Mouse (Mus musculus): Measurements from ENCODE around the gene Thbs4. TPM values are rescaled to one million over a fixed set of nuclear protein-coding genes. Genes with fewer than 3 reads are reported as not detected.

Thbs4 gene
- polyA plus RNA-seq, 1 experiment = not detected

DNA sequence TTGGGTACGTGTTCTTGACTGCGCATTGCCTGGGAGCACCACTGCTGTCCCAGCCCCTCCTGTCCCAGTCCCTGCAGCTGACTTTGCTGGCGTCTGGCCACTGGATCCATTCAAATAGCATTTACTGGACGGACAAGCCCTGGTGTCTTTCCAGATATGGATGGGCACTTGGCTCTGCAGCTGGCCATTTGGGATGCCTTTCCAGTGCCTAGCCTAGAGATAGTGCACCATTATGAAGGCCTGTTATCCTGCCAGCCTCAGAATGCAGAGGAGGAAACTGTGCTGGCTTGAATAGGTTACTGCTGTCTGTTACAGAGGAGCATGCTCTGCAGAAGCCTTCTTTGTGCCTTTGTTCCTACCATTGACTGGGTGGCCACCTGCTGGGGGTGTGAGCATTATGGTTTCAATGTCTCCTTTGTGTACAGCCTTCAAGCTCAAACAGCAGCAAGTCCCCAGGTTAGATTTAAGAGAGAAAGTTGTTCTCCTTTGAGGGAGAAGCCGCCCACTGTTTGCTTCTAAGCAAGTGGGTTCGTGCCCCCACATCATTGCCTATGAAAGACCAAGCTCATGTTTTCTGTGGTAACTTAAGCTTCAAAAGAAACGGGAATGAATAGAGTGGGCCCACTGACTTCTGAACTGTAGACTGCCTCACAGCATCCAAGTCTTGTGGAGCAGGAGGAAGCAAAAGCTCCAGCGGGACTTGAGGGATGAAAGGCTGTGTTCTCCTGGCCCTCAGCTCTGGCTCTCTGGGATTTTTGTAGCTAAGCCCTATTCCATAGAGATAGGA, 91.2 kb downstream of the Thbs4 start:
- Histone ChIP-seq H3K4me3 (ENCODE audit: low read depth, low read length) (no peak overlapping the region), H3K9me3 (replicated peaks; ENCODE audit: control insufficient read depth, insufficient read depth, low read length, poor library complexity, severe bottlenecking) (no peaks in the 10 kb centered on the region), H3K4me1 (ENCODE audit: control insufficient read depth, insufficient read depth, low read length) (peaks cover 3% of the 10 kb centered on the region), H3K9ac (ENCODE audit: low read depth, poor library complexity, severe bottlenecking) (no peak overlapping the region), H3K27ac (ENCODE audit: insufficient read depth, low read length) (no peak overlapping the region), H3K27me3 (ENCODE audit: control insufficient read depth, insufficient read depth, low read length, poor library complexity, severe bottlenecking) (no peaks in the 10 kb centered on the region), H3K36me3 (ENCODE audit: control insufficient read depth, insufficient read depth, low read length, poor library complexity, severe bottlenecking) (no peaks in the 10 kb centered on the region)
- no peak for TF ChIP-seq CTCF (IDR thresholded peaks at IDR 0.05; ENCODE audit: low read depth, low read length)
- no peak for TF ChIP-seq EP300 (IDR thresholded peaks at IDR 0.05; ENCODE audit: insufficient read depth, low read depth, low read length)
- no peak for TF ChIP-seq POLR2A (IDR thresholded peaks at IDR 0.05; ENCODE audit: insufficient read depth, low read length)

DNA sequence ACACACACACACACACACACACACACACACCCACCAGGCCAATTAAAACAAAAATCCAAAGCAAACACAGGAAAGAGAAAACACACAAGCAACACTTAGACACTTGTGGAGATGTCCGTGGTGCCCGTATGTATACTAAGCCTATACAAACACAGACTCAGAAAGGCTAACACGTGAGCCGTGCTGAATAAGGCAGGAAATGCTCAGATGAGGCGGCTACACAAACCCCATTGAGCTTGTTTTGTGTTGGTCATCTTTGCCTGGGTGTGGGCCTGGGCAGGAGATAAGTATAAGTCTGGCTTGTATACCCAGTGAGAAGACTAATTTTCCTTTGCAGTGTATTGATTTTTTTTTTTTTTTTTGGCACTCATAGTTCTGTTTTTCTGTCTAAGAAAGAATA, 92.6 kb downstream of the Thbs4 start:
- H3K36me3 ChIP-seq (ENCODE audit: control insufficient read depth, insufficient read depth, low read length, poor library complexity, severe bottlenecking) = no peaks in the 10 kb centered on the region
- no peak overlapping the region for H3K4me3 ChIP-seq (ENCODE audit: low read depth, low read length)
- TF ChIP-seq EP300 (IDR thresholded peaks at IDR 0.05; ENCODE audit: insufficient read depth, low read depth, low read length) = no peak
- no peak for TF ChIP-seq POLR2A (IDR thresholded peaks at IDR 0.05; ENCODE audit: insufficient read depth, low read length)
- TF ChIP-seq CTCF (IDR thresholded peaks at IDR 0.05; ENCODE audit: low read depth, low read length) = no peak
- peaks cover 3% of the 10 kb centered on the region for H3K4me1 ChIP-seq (ENCODE audit: control insufficient read depth, insufficient read depth, low read length)
- H3K9me3 ChIP-seq (replicated peaks; ENCODE audit: control insufficient read depth, insufficient read depth, low read length, poor library complexity, severe bottlenecking) = no peaks in the 10 kb centered on the region
- H3K27me3 ChIP-seq (ENCODE audit: control insufficient read depth, insufficient read depth, low read length, poor library complexity, severe bottlenecking) = no peaks in the 10 kb centered on the region
- H3K27ac ChIP-seq (ENCODE audit: insufficient read depth, low read length) = no peak overlapping the region
- H3K9ac ChIP-seq (ENCODE audit: low read depth, poor library complexity, severe bottlenecking) = no peak overlapping the region

Other genes starting within 250 kb of the Thbs4 start
- gene Spz1, start 218.6 kb downstream of the Thbs4 start, polyA plus RNA-seq (2011; ENCODE audit: insufficient read depth, insufficient read length, low read depth, missing spikeins) = not detected in 2 replicates
- gene Serinc5, start 183.7 kb downstream of the Thbs4 start, polyA plus RNA-seq (2011; ENCODE audit: insufficient read depth, insufficient read length, low read depth, missing spikeins) = 19.7 TPM in 2 replicates
- gene Mtx3, start 49.9 kb upstream of the Thbs4 start, polyA plus RNA-seq (2011; ENCODE audit: insufficient read depth, insufficient read length, low read depth, missing spikeins) = 20.6 and 23.5 TPM in 2 replicates